Comparison of ENCODE assay signal across 13 mouse cellular contexts in genomic region chr17:48094820-48095680, GRCm38 (mm10). TPM values are rescaled to one million over a fixed set of nuclear protein-coding genes. Genes with fewer than 3 reads are reported as not detected.
DNase-seq lines count a peak whose midpoint lies in the region; ATAC-seq lines count a peak whose summit lies in the region.
"Had no signal": no experiment of that assay in that cellular context is flagged by ENCODE, and none has a peak within 500 bp of the region (broad histone marks: within the 10 kb centered on the region; RNA-seq: fewer than 3 reads in every experiment).

No protein-coding gene starts in this region.

- DNase-seq in embryo, embryonic 9.5 days (ENCODE audit: extremely low spot score): peak; percentile 31
- DNase-seq: kidney, postnatal 14 days; lung, postnatal 10 days had no signal

- H3K9me3 ChIP-seq in hindbrain, embryonic 13.5 days: 0 out of 2 replicates have a peak, but pooled peaks cover 3% of the 10 kb centered on the region
- H3K9me3 ChIP-seq in hindbrain, embryonic 16.5 days (ENCODE audit: control insufficient read depth, low read length): no peaks in the 10 kb centered on the region; the same call in 1 of the 2 replicates
- H3K9me3 ChIP-seq in forebrain, embryonic 13.5 days (replicated peaks): 0 out of 2 replicates have a peak, but pooled peaks cover 6% of the 10 kb centered on the region
- H3K9me3 ChIP-seq in midbrain, embryonic 15.5 days: no peaks in the 10 kb centered on the region

- peaks cover 76% of the 10 kb centered on the region for H3K27me3 ChIP-seq in hindbrain, embryonic 13.5 days
- peaks cover 37% of the 10 kb centered on the region for H3K27me3 ChIP-seq in hindbrain, embryonic 16.5 days (replicated peaks; ENCODE audit: control insufficient read depth, insufficient read depth, low read length)
- peaks cover 70% of the 10 kb centered on the region for H3K27me3 ChIP-seq in forebrain, embryonic 13.5 days
- peaks cover 59% of the 10 kb centered on the region for H3K27me3 ChIP-seq in midbrain, embryonic 15.5 days (replicated peaks)

- no peak overlapping the region for H3K27ac ChIP-seq in hindbrain, embryonic 13.5 days
- no peak overlapping the region for H3K27ac ChIP-seq in hindbrain, embryonic 16.5 days (ENCODE audit: low read depth, low read length)
- peak overlapping the region; percentile 48; the same call in 1 of the 2 replicates for H3K27ac ChIP-seq in forebrain, embryonic 13.5 days
- H3K27ac ChIP-seq in midbrain, embryonic 15.5 days: no peak overlapping the region

- no peaks in the 10 kb centered on the region for H3K36me3 ChIP-seq in hindbrain, embryonic 13.5 days
- no peaks in the 10 kb centered on the region for H3K36me3 ChIP-seq in hindbrain, embryonic 16.5 days (ENCODE audit: control insufficient read depth, insufficient read depth, low read length)
- no peaks in the 10 kb centered on the region for H3K36me3 ChIP-seq in forebrain, embryonic 13.5 days (ENCODE audit: poor library complexity, severe bottlenecking)
- H3K36me3 ChIP-seq in midbrain, embryonic 15.5 days (replicated peaks): no peaks in the 10 kb centered on the region

- WGBS in hindbrain, embryonic 13.5 days: 6% methylated on average over 20 of the region's 20 CpGs
- 9% methylated on average over 20 of the region's 20 CpGs for WGBS in hindbrain, embryonic 16.5 days
- 5% methylated on average over 20 of the region's 20 CpGs for WGBS in forebrain, embryonic 13.5 days
- whole genome bisulfite sequencing in midbrain, embryonic 15.5 days: 6% methylated on average over 19 of the region's 20 CpGs

- ATAC-seq in hindbrain, embryonic 13.5 days (ENCODE audit: low FRiP score): no peak
- no peak for ATAC-seq in hindbrain, embryonic 16.5 days
- no peak for ATAC-seq in forebrain, embryonic 13.5 days
- no peak for ATAC-seq in midbrain, embryonic 15.5 days (replicated peaks)
- no peak for ATAC-seq in megakaryocyte, adult 5-6 weeks (ENCODE audit: poor library complexity, severe bottlenecking)
- ATAC-seq in granulocyte monocyte progenitor cell, adult 5-6 weeks (replicated peaks; ENCODE audit: poor library complexity, severe bottlenecking): no peak

- H3K9ac ChIP-seq in hindbrain, embryonic 13.5 days: no peak overlapping the region
- no peak overlapping the region for H3K9ac ChIP-seq in hindbrain, embryonic 16.5 days (ENCODE audit: low read depth, low read length)
- H3K9ac ChIP-seq in forebrain, embryonic 13.5 days: no peak overlapping the region
- H3K9ac ChIP-seq in midbrain, embryonic 15.5 days: no peak overlapping the region

- peaks cover 52% of the 10 kb centered on the region for H3K4me1 ChIP-seq in hindbrain, embryonic 13.5 days (replicated peaks)
- H3K4me1 ChIP-seq in hindbrain, embryonic 16.5 days (ENCODE audit: control insufficient read depth, insufficient read depth, low read depth, low read length): peaks cover 30% of the 10 kb centered on the region
- H3K4me1 ChIP-seq in forebrain, embryonic 13.5 days: peaks cover 52% of the 10 kb centered on the region
- H3K4me1 ChIP-seq in midbrain, embryonic 15.5 days: peaks cover 41% of the 10 kb centered on the region

- no peak overlapping the region for H3K4me2 ChIP-seq in hindbrain, embryonic 13.5 days
- H3K4me2 ChIP-seq in hindbrain, embryonic 16.5 days (ENCODE audit: low read length): no peak overlapping the region; the same call in 1 of the 2 replicates
- H3K4me2 ChIP-seq in forebrain, embryonic 13.5 days: peak overlapping the region; percentile 32
- H3K4me2 ChIP-seq in midbrain, embryonic 15.5 days: peak overlapping the region; percentile 42

- peak overlapping the region; percentile 14 for H3K4me3 ChIP-seq in hindbrain, embryonic 13.5 days
- H3K4me3 ChIP-seq in hindbrain, embryonic 16.5 days (ENCODE audit: low read length): no peak overlapping the region
- H3K4me3 ChIP-seq in forebrain, embryonic 13.5 days: no peak overlapping the region; the same call in 1 of the 2 replicates
- no peak overlapping the region for H3K4me3 ChIP-seq in midbrain, embryonic 15.5 days
- H3K4me3 ChIP-seq: myocyte had no signal

RNA-seq across cellular contexts. Expression of gene 1700067P10Rik, which starts 5.9 kb away (rescaled TPM):
- polyA plus RNA-seq in hindbrain, embryonic 13.5 days (2015; fragmentation: Nextera tagmentation; extraction: Ambion mirVana): 0.21 TPM in 1 of 2 replicates, not detected in the other
- 0.24 TPM in 2 replicates for polyA plus RNA-seq in hindbrain, embryonic 16.5 days (2015; fragmentation: Nextera tagmentation; extraction: Ambion mirVana)
- not detected in 2 replicates for polyA plus RNA-seq in forebrain, embryonic 13.5 days (2015; fragmentation: Nextera tagmentation; extraction: Ambion mirVana)
- 0.22 TPM in 1 of 2 replicates, not detected in the other for polyA plus RNA-seq in midbrain, embryonic 15.5 days (2015; fragmentation: Nextera tagmentation; extraction: Ambion mirVana)
- not detected in 2 replicates for total RNA-seq in megakaryocyte, adult 5-6 weeks (2015)
- total RNA-seq in megakaryocyte, adult 5-6 weeks (2017): not detected in 2 replicates
- total RNA-seq in granulocyte monocyte progenitor cell, adult 5-6 weeks (2014; fragmentation: Nextera tagmentation): not detected in 2 replicates
- total RNA-seq in granulocyte monocyte progenitor cell, adult 5-6 weeks (2017): not detected in 2 replicates
- total RNA-seq: common myeloid progenitor, adult 5-6 weeks had no signal
- polyA plus RNA-seq: heart, postnatal 0 days; myocyte; stomach, embryonic 16.5 days had no signal

RNA-seq across cellular contexts. Expression of gene 9830107B12Rik, which starts 51.0 kb away (rescaled TPM):
- not detected in 2 replicates for polyA plus RNA-seq in hindbrain, embryonic 13.5 days (2015; fragmentation: Nextera tagmentation; extraction: Ambion mirVana)
- polyA plus RNA-seq in hindbrain, embryonic 16.5 days (2015; fragmentation: Nextera tagmentation; extraction: Ambion mirVana): not detected in 2 replicates
- not detected in 2 replicates for polyA plus RNA-seq in forebrain, embryonic 13.5 days (2015; fragmentation: Nextera tagmentation; extraction: Ambion mirVana)
- polyA plus RNA-seq in midbrain, embryonic 15.5 days (2015; fragmentation: Nextera tagmentation; extraction: Ambion mirVana): not detected in 2 replicates
- 9.9 and 12.1 TPM in 2 replicates for total RNA-seq in megakaryocyte, adult 5-6 weeks (2015)
- 19.1 and 19.9 TPM in 2 replicates for total RNA-seq in megakaryocyte, adult 5-6 weeks (2017)
- 0.75 TPM in 1 of 2 replicates, not detected in the other for total RNA-seq in granulocyte monocyte progenitor cell, adult 5-6 weeks (2014; fragmentation: Nextera tagmentation)
- 0.88 and 1.3 TPM in 2 replicates for total RNA-seq in granulocyte monocyte progenitor cell, adult 5-6 weeks (2017)
- polyA plus RNA-seq: myocyte had no signal

RNA-seq across cellular contexts. Expression of gene 1700122O11Rik, which starts 57.0 kb away (rescaled TPM):
- polyA plus RNA-seq in hindbrain, embryonic 13.5 days (2015; fragmentation: Nextera tagmentation; extraction: Ambion mirVana): not detected in 2 replicates
- not detected in 2 replicates for polyA plus RNA-seq in hindbrain, embryonic 16.5 days (2015; fragmentation: Nextera tagmentation; extraction: Ambion mirVana)
- not detected in 2 replicates for polyA plus RNA-seq in forebrain, embryonic 13.5 days (2015; fragmentation: Nextera tagmentation; extraction: Ambion mirVana)
- polyA plus RNA-seq in midbrain, embryonic 15.5 days (2015; fragmentation: Nextera tagmentation; extraction: Ambion mirVana): not detected in 2 replicates
- not detected in 2 replicates for total RNA-seq in megakaryocyte, adult 5-6 weeks (2015)
- total RNA-seq in megakaryocyte, adult 5-6 weeks (2017): not detected in 2 replicates
- not detected in 2 replicates for total RNA-seq in granulocyte monocyte progenitor cell, adult 5-6 weeks (2014; fragmentation: Nextera tagmentation)
- total RNA-seq in granulocyte monocyte progenitor cell, adult 5-6 weeks (2017): not detected in 2 replicates
- total RNA-seq: common myeloid progenitor, adult 5-6 weeks had no signal
- polyA plus RNA-seq: heart, postnatal 0 days; myocyte; stomach, embryonic 16.5 days had no signal

Comparison
In these comparisons a context has a peak if more than half of its experiments do, and no peak if none do; other contexts are left out.
1. H3K4me2 ChIP-seq: peak in forebrain, embryonic 13.5 days (single experiment) and midbrain, embryonic 15.5 days (single experiment); none in hindbrain, embryonic 13.5 days (single experiment) and hindbrain, embryonic 16.5 days (single experiment).